Mouse (Mus musculus): ENCODE measurements at regions not wholly inside any gene's neighbourhood (a gene's known extent, or its start where the extent isn't known, plus 50 kb on each side); places are given as distances from the start of the nearest gene placed in this dataset.

DNA sequence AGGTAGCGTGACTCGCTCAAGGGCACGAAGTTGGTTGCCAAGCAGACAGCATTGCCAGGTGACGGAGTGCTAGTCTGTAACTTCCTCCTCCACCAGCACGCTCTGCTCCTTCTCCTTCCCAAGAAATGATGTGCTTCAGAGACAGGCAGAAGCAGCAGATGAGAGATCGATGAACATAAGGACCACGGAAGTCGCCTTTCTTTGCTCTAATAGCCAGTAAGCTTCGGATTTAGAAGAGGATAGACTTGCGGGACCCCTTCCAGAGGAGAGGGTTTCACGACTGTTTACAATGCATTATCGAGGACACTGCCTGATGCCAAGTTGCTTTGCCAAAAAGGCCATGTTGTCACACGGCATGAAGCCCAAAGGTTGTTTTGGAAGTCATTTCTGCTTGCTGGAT lies 199.2 kb downstream of the Spry2 start:
- Histone ChIP-seq H3K9ac (no peak overlapping the region), H3K36me3 (ENCODE audit: poor library complexity, severe bottlenecking) (no peaks in the 10 kb centered on the region), H3K4me2 (no peak overlapping the region), H3K27ac (no peak overlapping the region), H3K9me3 (replicated peaks) (no peaks in the 10 kb centered on the region), H3K4me3 (no peak overlapping the region), H3K27me3 (no peaks in the 10 kb centered on the region), H3K4me1 (no peaks in the 10 kb centered on the region)
- no peak for ATAC-seq
- 91% methylated on average over 13 of the region's 13 CpGs for WGBS

DNA sequence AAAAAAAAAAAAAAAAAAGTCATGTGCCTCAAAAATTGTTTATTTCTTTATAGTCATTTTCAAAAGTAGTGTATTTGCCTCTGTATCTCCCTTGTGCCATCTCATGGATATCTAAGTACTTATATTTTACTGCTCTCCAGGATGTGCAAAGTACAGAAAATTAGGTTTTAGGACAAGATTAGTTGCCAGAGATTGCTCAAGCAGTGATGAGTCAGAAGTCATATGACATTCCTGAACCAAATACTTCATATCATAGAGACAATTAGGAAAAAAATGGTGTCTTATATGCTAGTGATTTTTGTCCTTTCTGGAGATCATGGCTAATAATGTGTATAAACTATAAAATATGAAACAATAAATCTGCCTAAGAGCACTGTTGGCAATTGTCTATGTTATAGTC lies 201.7 kb downstream of the Spry2 start:
- H3K27ac ChIP-seq: no peak overlapping the region
- no peaks in the 10 kb centered on the region for H3K4me1 ChIP-seq
- ATAC-seq: no peak
- H3K27me3 ChIP-seq: no peaks in the 10 kb centered on the region
- no peak overlapping the region for H3K4me3 ChIP-seq
- H3K9me3 ChIP-seq (replicated peaks): no peaks in the 10 kb centered on the region
- no peak overlapping the region for H3K9ac ChIP-seq
- no peaks in the 10 kb centered on the region for H3K36me3 ChIP-seq (ENCODE audit: poor library complexity, severe bottlenecking)
- no peak overlapping the region for H3K4me2 ChIP-seq

DNA sequence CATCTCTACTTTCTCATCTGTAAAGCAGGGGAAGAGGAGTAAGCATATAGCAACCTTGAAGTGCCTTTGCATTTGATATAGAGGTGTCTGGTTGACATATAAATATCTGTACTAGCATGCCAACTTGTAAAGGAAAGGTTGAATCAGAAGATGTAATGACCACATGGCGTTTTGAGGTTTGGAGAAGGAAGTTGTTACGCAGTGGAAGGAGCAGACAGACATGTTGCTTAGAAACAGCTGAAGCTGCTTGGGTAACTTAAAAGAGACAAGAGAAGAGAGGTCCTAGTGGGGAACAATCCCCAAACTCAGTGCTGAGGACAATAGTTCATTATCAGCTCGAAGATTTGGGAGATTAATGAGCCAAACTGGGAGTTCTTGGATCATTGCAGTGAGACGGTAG lies 202.9 kb downstream of the Spry2 start:
- no peaks in the 10 kb centered on the region for H3K9me3 ChIP-seq (replicated peaks)
- no peak overlapping the region for H3K4me2 ChIP-seq
- no peak overlapping the region for H3K4me3 ChIP-seq
- H3K4me1 ChIP-seq: no peaks in the 10 kb centered on the region
- H3K36me3 ChIP-seq (ENCODE audit: poor library complexity, severe bottlenecking): no peaks in the 10 kb centered on the region
- ATAC-seq: no peak
- no peak overlapping the region for H3K9ac ChIP-seq
- no peaks in the 10 kb centered on the region for H3K27me3 ChIP-seq
- no peak overlapping the region for H3K27ac ChIP-seq
- WGBS: 77% methylated on average over 4 of the region's 4 CpGs

DNA sequence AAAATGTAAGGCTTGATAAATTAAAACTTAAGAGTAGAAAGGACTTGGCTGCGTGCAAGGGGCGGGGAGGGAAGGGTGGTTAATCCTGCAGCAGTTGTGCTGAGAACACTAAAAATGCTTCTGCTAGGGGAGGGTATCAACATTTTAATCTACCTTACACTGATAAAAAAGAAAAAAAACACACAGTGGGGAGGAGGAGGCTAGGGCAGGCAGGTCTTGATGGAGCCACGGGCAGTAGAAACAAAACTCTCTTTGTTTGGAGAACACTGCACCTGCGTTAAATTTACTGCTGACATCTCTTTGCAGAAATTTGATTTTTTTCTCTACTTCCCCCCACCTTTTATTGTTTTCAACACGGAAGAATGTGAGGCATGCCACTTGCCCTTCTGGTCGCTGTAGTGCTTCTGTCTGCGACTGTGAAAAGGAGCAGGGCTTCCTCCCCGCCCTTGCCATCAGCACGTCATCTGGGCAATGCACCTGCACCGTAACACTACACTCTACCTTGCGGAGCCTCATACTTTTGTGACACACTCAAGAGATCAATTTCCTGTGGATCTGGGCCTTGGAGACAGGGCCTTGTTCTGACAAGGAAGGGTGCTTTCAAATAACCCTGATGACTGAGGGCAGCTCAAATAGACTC lies 211.7 kb downstream of the Spry2 start:
- WGBS: 50% methylated on average over 11 of the region's 11 CpGs
- Histone ChIP-seq H3K36me3 (ENCODE audit: poor library complexity, severe bottlenecking) (no peaks in the 10 kb centered on the region), H3K4me3 (no peak overlapping the region), H3K9me3 (replicated peaks) (no peaks in the 10 kb centered on the region), H3K4me2 (no peak overlapping the region), H3K27ac (no peak overlapping the region), H3K4me1 (no peaks in the 10 kb centered on the region), H3K27me3 (no peaks in the 10 kb centered on the region), H3K9ac (no peak overlapping the region)
- ATAC-seq: no peak

DNA sequence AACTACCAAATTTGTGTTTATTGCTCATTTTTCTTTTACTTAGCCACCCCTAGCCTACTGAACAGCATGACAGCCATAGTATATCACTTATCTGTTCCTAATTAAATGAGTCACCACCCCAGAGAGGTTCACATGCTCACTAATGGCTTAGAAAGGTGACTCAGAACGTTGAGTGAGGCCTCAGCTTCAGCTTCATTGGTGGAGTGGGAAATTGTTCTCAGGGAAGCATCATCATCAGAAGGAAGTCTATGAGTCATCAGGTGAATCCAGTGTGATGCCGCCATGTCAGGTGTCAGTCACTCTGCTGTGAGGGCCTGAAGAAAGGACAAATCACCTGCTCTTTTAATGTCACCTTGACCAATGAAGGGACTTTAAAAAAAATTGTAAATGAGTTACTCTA lies 212.3 kb downstream of the Spry2 start:
- Histone ChIP-seq H3K4me3 (no peak overlapping the region), H3K36me3 (ENCODE audit: poor library complexity, severe bottlenecking) (no peaks in the 10 kb centered on the region), H3K27ac (no peak overlapping the region), H3K4me1 (no peaks in the 10 kb centered on the region), H3K9ac (no peak overlapping the region), H3K4me2 (no peak overlapping the region), H3K9me3 (replicated peaks) (no peaks in the 10 kb centered on the region), H3K27me3 (no peaks in the 10 kb centered on the region)
- WGBS: 80% methylated on average over 2 of the region's 2 CpGs
- ATAC-seq: no peak

DNA sequence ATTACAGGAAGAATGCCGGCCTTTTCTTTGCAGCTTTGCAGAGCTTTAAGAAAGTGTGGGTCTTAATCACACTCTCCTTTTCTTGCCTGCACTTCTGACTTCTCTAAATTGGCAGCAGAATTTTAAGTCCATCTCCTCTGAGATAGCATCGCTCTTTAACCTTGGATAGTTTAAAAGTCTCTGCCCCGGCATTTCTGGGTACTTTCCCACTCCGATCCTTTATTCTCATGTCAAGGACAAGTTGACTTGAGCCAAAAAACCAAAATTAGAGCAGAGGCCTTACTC lies 220.0 kb downstream of the Spry2 start:
- Histone ChIP-seq H3K27me3 (peaks cover 5% of the 10 kb centered on the region; the same call in 1 of the 2 replicates), H3K4me2 (peak overlapping the region; percentile 12), H3K27ac (no peak overlapping the region), H3K4me1 (peaks cover 21% of the 10 kb centered on the region), H3K9ac (no peak overlapping the region), H3K9me3 (replicated peaks) (no peaks in the 10 kb centered on the region), H3K4me3 (no peak overlapping the region), H3K36me3 (ENCODE audit: poor library complexity, severe bottlenecking) (no peaks in the 10 kb centered on the region)
- ATAC-seq: no peak
- 2% methylated on average over 4 of the region's 4 CpGs for WGBS

DNA sequence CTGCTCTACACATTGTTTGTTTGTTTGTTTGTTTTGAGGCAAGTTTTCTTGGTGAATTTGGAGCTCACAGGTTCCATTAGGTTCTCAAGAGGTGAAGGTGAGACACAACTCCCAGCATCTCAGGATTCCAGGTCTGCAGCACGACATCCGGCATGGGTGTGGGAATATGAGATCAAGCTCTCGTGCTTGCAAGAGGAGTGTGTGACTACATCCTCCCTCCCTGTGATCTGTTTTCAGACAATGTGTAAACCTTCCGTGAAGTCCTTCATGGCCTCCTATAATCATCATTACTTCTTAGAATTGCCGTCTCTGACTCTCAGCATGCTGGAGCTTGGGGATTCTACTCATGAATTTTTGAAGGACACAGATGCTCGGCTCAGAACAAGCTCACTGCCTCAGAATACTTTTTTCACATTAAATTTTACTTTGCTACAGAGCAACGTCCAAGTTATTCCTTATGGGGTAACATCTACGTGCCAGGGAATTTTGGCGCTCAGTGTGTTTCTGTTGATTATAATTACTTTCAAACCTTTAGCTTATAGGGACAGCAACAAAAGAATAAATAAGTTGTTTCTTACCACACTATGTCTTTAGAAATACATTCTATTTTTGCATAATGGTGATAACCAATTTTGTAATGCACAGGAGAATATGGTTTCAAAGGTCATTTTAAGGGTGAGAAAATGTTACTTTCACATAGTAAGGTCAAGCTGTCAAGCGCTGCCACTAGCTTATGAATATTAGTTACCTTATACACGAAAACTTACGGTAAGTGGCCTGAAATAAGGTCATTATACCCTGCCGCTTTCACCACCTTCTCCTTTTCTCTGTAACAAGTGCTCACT lies 220.6 kb downstream of the Spry2 start:
- ATAC-seq: peak; percentile 77
- Histone ChIP-seq H3K4me1 (peaks cover 21% of the 10 kb centered on the region), H3K4me2 (peak overlapping the region; percentile 12), H3K36me3 (ENCODE audit: poor library complexity, severe bottlenecking) (no peaks in the 10 kb centered on the region), H3K27ac (no peak overlapping the region), H3K9ac (no peak overlapping the region), H3K4me3 (no peak overlapping the region), H3K27me3 (peaks cover 5% of the 10 kb centered on the region; the same call in 1 of the 2 replicates), H3K9me3 (replicated peaks) (no peaks in the 10 kb centered on the region)
- WGBS: 18% methylated on average over 13 of the region's 13 CpGs

DNA sequence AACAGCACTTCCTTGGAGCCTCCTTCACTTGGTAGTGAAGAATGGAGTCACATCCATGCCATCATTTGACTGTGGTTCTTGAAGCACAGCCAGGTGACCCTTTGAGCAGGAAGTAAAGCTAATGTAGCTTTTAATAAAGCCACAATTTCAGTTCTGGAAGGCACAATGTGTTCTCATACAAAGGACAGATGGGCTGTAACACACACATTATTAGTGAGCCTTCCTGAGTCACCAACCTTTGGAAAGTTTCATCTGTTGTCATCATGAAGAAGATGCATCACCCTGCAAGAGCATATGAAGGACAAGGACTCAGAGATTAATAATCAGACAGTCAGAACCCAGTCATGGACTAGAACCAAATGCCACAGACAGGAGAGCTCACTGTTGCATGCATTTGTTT lies 221.6 kb downstream of the Spry2 start:
- Histone ChIP-seq H3K27me3 (peaks cover 5% of the 10 kb centered on the region; the same call in 1 of the 2 replicates), H3K36me3 (ENCODE audit: poor library complexity, severe bottlenecking) (no peaks in the 10 kb centered on the region), H3K4me2 (no peak overlapping the region), H3K4me3 (no peak overlapping the region), H3K9me3 (replicated peaks) (no peaks in the 10 kb centered on the region), H3K4me1 (peaks cover 21% of the 10 kb centered on the region), H3K27ac (no peak overlapping the region), H3K9ac (no peak overlapping the region)
- ATAC-seq: no peak

DNA sequence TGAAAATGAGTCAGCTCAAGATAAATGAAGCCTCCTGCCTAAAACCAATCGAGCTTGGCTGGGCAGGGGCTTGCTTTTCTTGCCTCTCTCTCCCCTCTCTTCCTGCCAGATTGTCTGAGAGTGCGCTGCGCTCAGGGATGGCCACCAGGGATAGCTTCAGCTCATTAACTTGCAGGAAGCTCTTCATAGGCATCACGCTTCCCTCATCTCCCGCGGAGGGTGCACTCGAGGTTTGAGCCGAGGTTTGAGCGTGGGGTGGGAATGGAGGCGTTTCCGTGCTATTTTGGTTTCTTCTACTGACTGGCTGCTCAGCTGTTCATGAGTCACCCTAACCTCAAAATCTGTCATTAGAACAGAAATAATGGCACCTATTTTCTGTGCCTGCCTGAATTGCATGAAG lies 227.7 kb downstream of the Spry2 start:
- 44% methylated on average over 11 of the region's 11 CpGs for WGBS

DNA sequence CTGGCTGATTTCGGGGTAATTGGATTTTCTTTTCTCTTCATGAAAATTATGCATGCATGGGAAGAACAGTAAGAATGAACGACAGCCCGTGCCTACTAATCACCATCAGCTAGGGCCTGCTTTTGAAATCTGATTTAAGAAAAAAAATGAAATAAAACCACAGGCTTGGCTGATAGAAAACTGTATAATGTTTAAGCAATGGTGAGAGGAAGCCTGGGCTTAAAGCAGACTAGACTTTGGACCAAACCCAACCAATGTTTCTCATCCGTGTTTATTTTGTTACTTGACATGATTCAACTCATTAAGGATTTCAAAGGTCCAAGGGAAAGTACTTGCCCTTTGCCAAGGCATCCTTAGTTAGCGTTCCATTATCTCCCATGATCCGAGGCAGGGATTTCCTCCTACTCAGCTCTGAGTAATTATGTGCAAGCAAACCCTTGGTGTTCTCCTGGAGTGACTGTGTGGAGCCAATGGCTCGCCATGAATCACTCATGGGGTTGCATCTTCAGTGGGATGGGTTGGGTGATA lies 231.9 kb downstream of the Spry2 start:
- Histone ChIP-seq H3K9ac (no peak overlapping the region), H3K9me3 (replicated peaks) (no peaks in the 10 kb centered on the region), H3K36me3 (ENCODE audit: poor library complexity, severe bottlenecking) (no peaks in the 10 kb centered on the region), H3K27ac (no peak overlapping the region), H3K4me1 (peaks cover 18% of the 10 kb centered on the region), H3K4me2 (no peak overlapping the region), H3K4me3 (no peak overlapping the region), H3K27me3 (no peaks in the 10 kb centered on the region)
- 23% methylated on average over 7 of the region's 7 CpGs for WGBS
- peak; percentile 75 for ATAC-seq

More for the DNA sequence above, 227.7 kb downstream of the Spry2 start:
- no peak overlapping the region for H3K27ac ChIP-seq
- H3K9ac ChIP-seq: no peak overlapping the region
- no peaks in the 10 kb centered on the region for H3K9me3 ChIP-seq (replicated peaks)
- no peak overlapping the region for H3K4me3 ChIP-seq
- H3K4me2 ChIP-seq: no peak overlapping the region
- peak; percentile 44 for ATAC-seq
- no peaks in the 10 kb centered on the region for H3K27me3 ChIP-seq
- H3K4me1 ChIP-seq: peaks cover 18% of the 10 kb centered on the region
- H3K36me3 ChIP-seq (ENCODE audit: poor library complexity, severe bottlenecking): no peaks in the 10 kb centered on the region

DNA sequence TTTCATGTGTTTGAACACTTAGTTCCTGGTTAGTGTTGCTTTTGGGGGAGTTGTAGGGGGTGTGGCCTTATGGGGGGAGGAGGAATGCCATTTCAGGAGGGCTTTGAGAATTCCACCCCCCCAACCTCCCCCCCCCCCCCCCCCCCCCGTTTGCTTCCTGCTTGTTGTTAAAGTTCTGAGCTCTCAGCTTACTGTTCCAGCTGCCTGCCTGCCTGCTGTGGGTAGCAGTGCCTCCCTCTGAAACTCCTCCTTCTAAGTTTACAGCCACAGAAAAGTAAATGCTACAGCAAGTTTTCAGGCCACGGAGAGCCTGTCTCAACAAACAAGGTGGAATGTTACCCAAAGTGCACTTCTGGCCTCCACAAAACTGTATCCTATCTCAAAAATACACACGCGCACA lies 233.1 kb downstream of the Spry2 start:
- Histone ChIP-seq H3K27ac (no peak overlapping the region), H3K9ac (no peak overlapping the region), H3K36me3 (ENCODE audit: poor library complexity, severe bottlenecking) (no peaks in the 10 kb centered on the region), H3K9me3 (replicated peaks) (no peaks in the 10 kb centered on the region), H3K27me3 (no peaks in the 10 kb centered on the region), H3K4me1 (peaks cover 15% of the 10 kb centered on the region), H3K4me2 (no peak overlapping the region), H3K4me3 (no peak overlapping the region)
- 90% methylated on average over 3 of the region's 4 CpGs for WGBS
- ATAC-seq: no peak

DNA sequence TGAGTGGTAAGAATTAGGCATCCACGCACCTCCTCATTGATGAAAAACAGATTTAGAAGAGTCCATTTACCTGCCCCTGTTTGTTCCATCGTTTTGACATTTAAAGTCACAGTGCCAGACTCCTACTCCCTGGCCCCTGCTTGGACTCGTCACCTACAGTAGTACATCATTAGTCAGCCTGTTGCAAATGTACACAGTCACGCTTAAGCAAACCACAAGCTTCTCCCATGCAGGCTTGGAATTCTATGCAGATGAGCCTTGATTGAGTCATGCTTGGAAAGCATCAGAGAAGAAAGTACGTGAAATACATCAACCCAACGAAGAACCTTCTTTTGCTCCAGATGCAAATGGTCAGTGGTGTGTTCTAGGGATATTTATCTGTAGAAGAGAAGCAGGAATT lies 233.8 kb downstream of the Spry2 start:
- no peak overlapping the region for H3K27ac ChIP-seq
- no peak overlapping the region for H3K4me2 ChIP-seq
- peaks cover 15% of the 10 kb centered on the region for H3K4me1 ChIP-seq
- no peaks in the 10 kb centered on the region for H3K27me3 ChIP-seq
- 94% methylated on average over 6 of the region's 6 CpGs for WGBS
- H3K36me3 ChIP-seq (ENCODE audit: poor library complexity, severe bottlenecking): no peaks in the 10 kb centered on the region
- no peak for ATAC-seq
- no peak overlapping the region for H3K4me3 ChIP-seq
- no peaks in the 10 kb centered on the region for H3K9me3 ChIP-seq (replicated peaks)
- no peak overlapping the region for H3K9ac ChIP-seq

DNA sequence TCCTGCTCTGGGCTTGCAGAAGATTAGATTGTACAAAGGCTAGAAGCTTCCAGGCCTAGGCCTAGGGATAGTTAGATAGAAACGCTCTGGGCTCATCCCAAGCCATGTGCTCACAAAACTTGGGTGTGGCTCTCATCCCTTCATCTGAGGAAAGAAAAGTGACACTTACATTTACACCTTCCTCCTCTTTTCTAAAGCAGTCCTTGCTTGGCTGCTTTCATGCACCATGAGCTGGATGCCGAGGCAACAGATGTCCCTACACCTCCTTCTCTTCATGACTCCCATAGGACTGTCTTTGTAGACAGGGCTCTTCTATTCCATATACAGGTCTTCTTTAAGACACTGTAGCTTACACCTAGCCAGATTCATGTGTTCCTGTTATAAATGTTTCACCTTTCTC lies 238.3 kb downstream of the Spry2 start:
- Histone ChIP-seq H3K4me3 (no peak overlapping the region), H3K4me2 (no peak overlapping the region), H3K27me3 (no peaks in the 10 kb centered on the region), H3K9ac (no peak overlapping the region), H3K27ac (no peak overlapping the region), H3K4me1 (no peaks in the 10 kb centered on the region), H3K36me3 (ENCODE audit: poor library complexity, severe bottlenecking) (no peaks in the 10 kb centered on the region), H3K9me3 (replicated peaks) (no peaks in the 10 kb centered on the region)
- 98% methylated on average over 2 of the region's 2 CpGs for WGBS
- ATAC-seq: no peak

All from forebrain, embryonic 13.5 days (tissue).